Mouse (Mus musculus) MEL (cell line): ENCODE measurements around the gene Nfia.
A peak's percentile ranks its signal among the peaks of the same experiment; 100 is the strongest.

Experiments
- CTCF ChIP-seq, 3 experiments: IDR thresholded peaks in 2 of 3; conservative IDR thresholded peaks in 1 of 3; 2 replicates each; pipeline ENCODE4 v1.5.1; 2011 to 2012; ENCODE audit warnings: low read length in 3 of 3, low read depth in 2 of 3, mild to moderate bottlenecking in 2 of 3, improper control_type of control experiment in 1 of 3, inconsistent platforms in 1 of 3, mixed read lengths in 1 of 3, moderate library complexity in 1 of 3; ENCODE audit not compliant: control insufficient read depth in 1 of 3, insufficient read depth in 1 of 3, poor library complexity in 1 of 3, severe bottlenecking in 1 of 3
- E2F4 ChIP-seq: IDR thresholded peaks from 2 replicates; pipeline ENCODE4 v1.6.1; 2011; ENCODE audit warnings: low read depth, low read length, improper control_type of control experiment, borderline replicate concordance
- ETS1 ChIP-seq: IDR thresholded peaks from 2 replicates; pipeline ENCODE4 v1.6.1; 2012; ENCODE audit warnings: low read depth, mild to moderate bottlenecking, inconsistent platforms, low read length, improper control_type of control experiment, moderate library complexity
- GABPA ChIP-seq: IDR thresholded peaks from 2 replicates; pipeline ENCODE4 v1.6.1; 2012; ENCODE audit warnings: low read depth, mild to moderate bottlenecking, inconsistent platforms, low read length, improper control_type of control experiment, moderate library complexity
- KAT2A ChIP-seq: conservative IDR thresholded peaks from 2 replicates; pipeline ENCODE4 v1.6.1; 2012; ENCODE audit warnings: low read depth, low read length, improper control_type of control experiment, inconsistent platforms
- NRF1 ChIP-seq: IDR thresholded peaks from 2 replicates; pipeline ENCODE4 v1.6.1; 2014; ENCODE audit warnings: low read depth, mild to moderate bottlenecking, inconsistent platforms, low read length, improper control_type of control experiment, moderate library complexity; ENCODE audit not compliant: poor library complexity, insufficient read depth, severe bottlenecking
- POLR2A ChIP-seq, 2 experiments: IDR thresholded peaks; 2 replicates each; pipeline ENCODE4 v1.6.1; 2011 to 2012; ENCODE audit warnings: low read length in 2 of 2, mild to moderate bottlenecking in 2 of 2, control low read depth in 1 of 2, improper control_type of control experiment in 1 of 2, low read depth in 1 of 2, moderate library complexity in 1 of 2; ENCODE audit not compliant: control insufficient read depth in 1 of 2, insufficient read depth in 1 of 2, poor library complexity in 1 of 2
- TAL1 ChIP-seq: IDR thresholded peaks from 2 replicates; pipeline ENCODE4 v1.6.1; 2012; ENCODE audit warnings: mild to moderate bottlenecking, inconsistent platforms, low read length, moderate library complexity, mixed read lengths
- TCF12 ChIP-seq: IDR thresholded peaks from 2 replicates; pipeline ENCODE4 v1.6.1; 2014; ENCODE audit warnings: low read depth, mild to moderate bottlenecking, inconsistent platforms, low read length, improper control_type of control experiment, moderate library complexity

DNA sequence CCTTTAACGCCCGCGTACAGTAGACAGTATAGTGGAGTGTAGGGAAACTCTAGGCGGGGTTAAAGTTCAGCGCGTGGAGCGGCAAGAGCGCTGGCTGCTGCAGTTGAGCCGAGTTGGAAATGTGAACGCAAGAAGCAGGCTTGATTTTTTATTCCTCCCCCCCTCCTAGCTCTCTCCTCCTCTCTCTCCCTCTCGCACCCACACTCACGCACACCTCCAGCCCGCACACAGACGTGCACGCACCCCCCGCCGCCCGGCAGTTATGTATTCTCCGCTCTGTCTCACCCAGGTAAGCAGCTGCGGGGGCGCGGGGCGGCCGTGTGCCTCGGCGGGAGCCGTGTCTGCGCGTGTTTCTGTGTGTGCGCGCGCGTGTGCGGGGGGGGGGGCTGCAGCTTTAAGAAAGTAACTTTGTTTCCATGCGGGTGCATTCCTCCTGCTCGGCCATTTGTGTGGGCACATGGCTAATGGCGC is 5.2 kb downstream of the Nfia start, which contains the start of gene E130114P18Rik:
- TF ChIP-seq GABPA (no peak), POLR2A (IDR thresholded peaks at IDR 0.05; ENCODE audit: control insufficient read depth in 1 of 2, insufficient read depth in 1 of 2, low read depth in 1 of 2, low read length in 2 of 2, poor library complexity in 1 of 2) (peak in 1 of 2 experiments; percentile 64; a peak in 2 of 4 replicates), KAT2A (no peak), E2F4 (no peak), CTCF (IDR thresholded peaks at IDR 0.05 in 2 of 3, conservative IDR thresholded peaks at IDR 0.05 in 1 of 3; ENCODE audit: control insufficient read depth in 1 of 3, insufficient read depth in 1 of 3, low read depth in 2 of 3, low read length in 3 of 3, poor library complexity in 1 of 3, severe bottlenecking in 1 of 3) (no peak), NRF1 (no peak), ETS1 (no peak), TAL1 (no peak), TCF12 (no peak)
